Mouse (Mus musculus): ENCODE results near the gene Fgf22. TPM values are rescaled to one million over a fixed set of nuclear protein-coding genes. Genes with fewer than 3 reads are reported as not detected.
"Not testable (repeated sequence)": the region's sequence is repeated elsewhere in the genome, so short reads cannot be mapped to it uniquely, and the experiment has no call there.

Fgf22 gene
- polyA plus RNA-seq, 1 experiment from 2014 or later, result 3.4 TPM

DNA sequence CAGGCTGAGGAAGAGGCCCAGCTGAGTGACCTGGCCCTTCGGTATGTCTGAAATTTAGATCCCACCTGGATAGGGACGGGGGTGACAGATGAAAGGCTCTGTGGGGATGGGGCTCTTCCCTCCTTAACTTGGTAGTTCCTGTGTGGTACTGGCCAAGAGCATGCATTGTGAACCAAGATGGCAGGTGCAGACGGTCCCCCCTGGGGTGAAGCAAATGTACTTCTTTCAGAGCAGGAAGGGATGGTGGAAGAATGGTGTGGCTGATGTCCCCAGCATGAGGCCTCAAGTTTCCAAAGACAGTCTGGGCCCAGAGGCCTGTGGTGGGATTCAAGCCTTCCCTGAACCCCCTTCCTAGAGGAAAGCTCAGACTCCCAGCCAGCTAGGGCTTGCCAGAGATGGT lies 978 bp downstream of the Fgf22 start:
- H3K4me2 ChIP-seq, result 0 out of 2 replicates have a peak overlapping the region, but pooled peaks have one; percentile 86
- no peaks in the 10 kb centered on the region for H3K9me3 ChIP-seq (replicated peaks)
- H3K4me3 ChIP-seq (replicated peaks), result no peak overlapping the region
- no peak overlapping the region for H3K9ac ChIP-seq (replicated peaks)
- H3K27ac ChIP-seq (replicated peaks), result no peak overlapping the region
- H3K36me3 ChIP-seq, result peaks cover 46% of the 10 kb centered on the region
- WGBS, result 81% methylated on average over 3 of the region's 3 CpGs
- no peaks in the 10 kb centered on the region for H3K27me3 ChIP-seq (replicated peaks)
- ATAC-seq (ENCODE audit: low FRiP score), result no peak
- H3K4me1 ChIP-seq, result peaks cover 9% of the 10 kb centered on the region

DNA sequence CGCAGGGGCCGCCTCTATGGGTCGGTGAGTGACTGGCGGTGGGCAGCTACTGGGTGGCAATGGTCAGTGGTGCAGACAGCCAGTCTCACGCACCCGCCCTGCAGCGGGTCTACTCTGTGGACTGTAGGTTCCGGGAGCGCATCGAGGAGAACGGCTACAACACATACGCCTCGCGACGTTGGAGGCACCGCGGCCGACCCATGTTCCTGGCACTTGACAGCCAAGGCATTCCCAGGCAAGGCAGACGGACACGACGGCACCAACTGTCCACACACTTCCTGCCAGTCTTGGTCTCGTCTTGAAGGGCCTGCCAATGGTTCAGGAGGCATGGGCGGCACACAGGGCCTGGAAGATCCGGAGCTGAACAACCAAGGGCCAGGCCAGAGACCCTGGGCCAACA lies 1.8 kb downstream of the Fgf22 start:
- ATAC-seq (ENCODE audit: low FRiP score), result no peak
- Histone ChIP-seq H3K9ac (replicated peaks) (no peak overlapping the region), H3K27ac (replicated peaks) (no peak overlapping the region), H3K4me1 (peaks cover 9% of the 10 kb centered on the region), H3K36me3 (peaks cover 54% of the 10 kb centered on the region), H3K27me3 (replicated peaks) (no peaks in the 10 kb centered on the region), H3K4me2 (no peak overlapping the region), H3K9me3 (replicated peaks) (no peaks in the 10 kb centered on the region), H3K4me3 (replicated peaks) (no peak overlapping the region)
- 92% methylated on average over 24 of the region's 24 CpGs for WGBS

DNA sequence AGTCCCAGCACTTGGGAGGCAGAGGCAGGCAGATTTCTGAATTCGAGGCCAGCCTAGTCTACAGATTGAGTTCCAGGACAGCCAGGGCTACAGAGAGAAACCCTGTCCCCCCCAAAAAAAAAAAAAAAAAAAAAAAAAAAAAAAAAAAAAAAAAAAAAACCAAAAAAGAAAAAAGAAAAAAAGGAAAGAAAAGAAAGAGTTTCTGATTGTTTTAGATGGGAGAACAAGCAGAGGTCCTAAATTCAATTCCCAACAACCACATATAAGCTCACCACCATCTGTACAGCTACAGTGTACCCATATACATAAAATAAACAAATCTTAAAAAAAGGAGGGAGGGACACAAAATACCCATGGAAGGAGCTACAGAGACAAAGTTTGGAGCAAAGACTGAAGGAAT lies 4.8 kb downstream of the Fgf22 start:
- 84% methylated on average over 1 of the region's 1 CpGs for WGBS
- Histone ChIP-seq H3K36me3 (peaks cover 59% of the 10 kb centered on the region), H3K4me1 (peaks cover 26% of the 10 kb centered on the region)
- H3K4me2 ChIP-seq; H3K9ac ChIP-seq (replicated peaks); H3K27me3 ChIP-seq (replicated peaks); H3K4me3 ChIP-seq (replicated peaks); H3K27ac ChIP-seq (replicated peaks); H3K9me3 ChIP-seq (replicated peaks); ATAC-seq (ENCODE audit: low FRiP score): not testable (repeated sequence)

DNA sequence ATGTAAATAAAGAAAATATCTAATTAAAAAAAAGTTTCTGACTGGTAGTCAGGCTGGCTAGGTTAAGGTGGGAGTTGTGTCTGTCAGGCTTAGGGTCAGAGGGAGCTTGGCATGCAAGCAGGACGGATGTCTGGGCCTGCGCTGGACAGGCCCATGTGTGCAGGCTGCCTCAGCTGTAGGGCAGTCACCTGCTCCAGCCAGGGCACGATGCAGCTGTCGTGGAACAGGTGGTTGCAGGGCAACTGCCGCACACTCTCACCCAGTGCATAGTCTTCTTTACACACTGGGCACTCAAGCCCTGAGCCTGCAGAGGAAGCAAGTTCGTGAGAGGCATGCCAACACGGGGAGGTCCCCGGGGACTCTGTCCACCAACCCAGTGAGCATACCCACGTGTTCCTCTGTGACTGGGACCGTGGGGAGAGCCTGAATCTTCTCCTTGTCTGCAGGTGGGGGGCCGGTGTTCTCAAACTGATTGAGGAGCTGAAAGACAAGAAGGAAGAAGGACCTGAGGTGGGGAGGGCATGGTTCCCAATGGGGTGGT lies 5.8 kb downstream of the Fgf22 start:
- no peak for ATAC-seq (ENCODE audit: low FRiP score)
- WGBS, result 90% methylated on average over 11 of the region's 11 CpGs
- H3K36me3 ChIP-seq, result peaks cover 59% of the 10 kb centered on the region

DNA sequence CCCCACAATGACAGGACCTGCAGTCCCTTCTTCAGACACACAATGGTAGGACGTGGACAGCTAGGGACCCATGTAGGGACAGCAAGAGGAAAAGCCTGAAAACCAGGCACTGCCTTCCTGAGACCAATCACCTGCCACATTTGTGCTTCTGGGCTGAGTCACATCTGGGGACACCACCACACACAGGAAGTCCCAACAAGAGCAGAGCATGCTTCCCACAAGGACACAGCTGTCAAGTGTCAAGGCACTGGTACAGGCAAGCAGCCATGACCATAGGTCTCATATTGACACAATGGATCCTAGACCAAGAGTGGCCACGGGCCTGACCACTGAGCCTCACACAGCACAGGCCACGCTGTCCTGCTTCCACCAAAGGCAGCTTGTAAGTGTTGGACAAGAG lies 8.0 kb downstream of the Fgf22 start:
- no peak for ATAC-seq (ENCODE audit: low FRiP score)
- H3K9ac ChIP-seq (replicated peaks), result no peak overlapping the region

More for the DNA sequence above, 5.8 kb downstream of the Fgf22 start:
- Histone ChIP-seq H3K4me1 (peaks cover 28% of the 10 kb centered on the region), H3K4me2 (no peak overlapping the region), H3K27me3 (replicated peaks) (no peaks in the 10 kb centered on the region), H3K27ac (replicated peaks) (no peak overlapping the region), H3K4me3 (replicated peaks) (no peak overlapping the region), H3K9ac (replicated peaks) (no peak overlapping the region), H3K9me3 (replicated peaks) (no peaks in the 10 kb centered on the region)

DNA sequence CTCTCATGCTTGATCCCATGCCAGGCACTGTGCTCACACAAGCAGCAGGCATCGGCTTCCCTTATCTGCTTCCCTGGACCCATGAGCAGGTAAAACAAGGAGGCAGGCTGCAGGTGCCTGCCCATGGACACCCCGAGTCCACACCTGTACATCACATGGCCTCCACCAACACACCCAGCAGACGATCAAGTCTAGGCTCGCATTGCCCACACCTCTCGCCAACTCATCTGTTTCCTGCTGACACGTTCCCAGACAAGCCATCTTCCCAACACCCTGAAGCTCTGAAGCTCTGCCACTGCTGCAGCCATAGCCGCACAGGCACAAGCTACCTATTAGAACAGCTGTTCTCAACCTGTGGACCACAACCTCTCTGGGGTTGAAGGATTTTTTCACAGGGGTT lies 9.4 kb downstream of the Fgf22 start:
- 87% methylated on average over 7 of the region's 7 CpGs for WGBS
- ATAC-seq (ENCODE audit: low FRiP score), result no peak

More for the DNA sequence above, 8.0 kb downstream of the Fgf22 start:
- Histone ChIP-seq H3K27me3 (replicated peaks) (no peaks in the 10 kb centered on the region), H3K36me3 (peaks cover 40% of the 10 kb centered on the region), H3K4me2 (no peak overlapping the region), H3K9me3 (replicated peaks) (no peaks in the 10 kb centered on the region), H3K4me3 (replicated peaks) (no peak overlapping the region), H3K4me1 (peaks cover 38% of the 10 kb centered on the region), H3K27ac (replicated peaks) (no peak overlapping the region)
- WGBS, result 86% methylated on average over 3 of the region's 3 CpGs

DNA sequence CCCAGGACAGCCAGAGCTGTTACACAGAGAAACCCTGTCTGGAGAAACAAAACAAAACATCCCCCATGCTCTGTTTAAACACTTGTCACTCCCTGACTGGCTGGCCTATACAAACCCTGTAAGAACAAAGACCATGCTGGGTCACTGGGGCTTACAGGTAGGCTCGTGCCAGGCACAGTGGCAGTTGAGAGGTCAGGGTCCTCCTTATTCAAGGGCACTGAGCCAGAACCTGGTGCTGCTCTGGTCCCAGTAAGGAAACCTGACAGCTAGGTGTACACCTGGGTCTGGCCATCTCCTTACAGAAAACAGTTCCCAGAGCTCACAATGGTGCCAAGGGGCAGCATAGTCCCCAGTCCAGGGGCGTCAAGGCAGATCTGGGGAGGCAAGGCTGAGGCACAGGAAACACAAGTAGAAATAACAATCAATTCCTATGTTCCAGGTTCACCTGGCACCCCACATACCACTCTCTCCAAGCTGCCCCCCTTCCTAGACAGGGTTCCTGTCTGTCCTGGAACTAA lies 10.4 kb downstream of the Fgf22 start:
- H3K4me2 ChIP-seq, result peak overlapping the region; percentile 92
- H3K4me1 ChIP-seq, result peaks cover 46% of the 10 kb centered on the region
- 81% methylated on average over 2 of the region's 2 CpGs for WGBS
- H3K27ac ChIP-seq (replicated peaks), result no peak overlapping the region
- H3K36me3 ChIP-seq, result peaks cover 18% of the 10 kb centered on the region
- peak overlapping the region; percentile 81 for H3K4me3 ChIP-seq (replicated peaks)
- H3K27me3 ChIP-seq (replicated peaks), result no peaks in the 10 kb centered on the region
- no peak for ATAC-seq (ENCODE audit: low FRiP score)
- no peaks in the 10 kb centered on the region for H3K9me3 ChIP-seq (replicated peaks)
- H3K9ac ChIP-seq (replicated peaks), result peak overlapping the region; percentile 97

More for the DNA sequence above, 9.4 kb downstream of the Fgf22 start:
- Histone ChIP-seq H3K36me3 (peaks cover 27% of the 10 kb centered on the region), H3K9ac (replicated peaks) (no peak overlapping the region), H3K4me1 (peaks cover 46% of the 10 kb centered on the region), H3K4me3 (replicated peaks) (no peak overlapping the region), H3K9me3 (replicated peaks) (no peaks in the 10 kb centered on the region), H3K27ac (replicated peaks) (no peak overlapping the region), H3K27me3 (replicated peaks) (no peaks in the 10 kb centered on the region), H3K4me2 (no peak overlapping the region; the same call in 1 of the 2 replicates)

DNA sequence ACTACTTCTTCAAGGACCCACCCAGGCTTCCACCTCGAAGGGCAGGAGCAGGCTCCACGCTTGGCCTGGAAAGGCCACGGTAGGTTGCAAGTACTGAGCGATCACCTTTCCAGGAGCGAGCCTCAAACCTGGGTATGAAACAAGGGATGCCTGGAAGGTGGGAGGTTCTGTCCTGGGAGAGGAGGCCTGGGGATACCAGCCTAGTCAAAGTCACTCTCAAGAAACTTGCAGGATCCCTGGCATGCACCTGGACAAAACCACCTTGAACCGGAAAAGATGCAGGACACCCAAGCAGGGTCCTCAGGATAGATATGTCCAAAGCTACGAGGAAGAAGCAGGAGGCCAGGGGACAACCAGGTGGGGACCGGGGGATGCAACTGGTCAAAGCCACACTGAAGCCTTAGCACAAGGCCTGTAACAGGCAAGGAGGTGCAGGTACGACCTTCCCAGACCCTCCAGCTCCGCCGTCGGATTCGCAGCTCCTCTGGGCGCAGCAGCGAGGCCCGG lies 11.2 kb downstream of the Fgf22 start:
- 0 out of 2 replicates have a peak, but pooled peaks cover 4% of the 10 kb centered on the region for H3K27me3 ChIP-seq (replicated peaks)
- ATAC-seq (ENCODE audit: low FRiP score), result no peak; the same call in 1 of the 2 replicates
- peaks cover 11% of the 10 kb centered on the region for H3K36me3 ChIP-seq
- H3K4me1 ChIP-seq, result peaks cover 46% of the 10 kb centered on the region
- H3K27ac ChIP-seq (replicated peaks), result peak overlapping the region; percentile 93
- peak overlapping the region; percentile 97 for H3K9ac ChIP-seq (replicated peaks)
- 11% methylated on average over 16 of the region's 16 CpGs for WGBS
- H3K4me3 ChIP-seq (replicated peaks), result peak overlapping the region; percentile 81
- H3K4me2 ChIP-seq, result peak overlapping the region; percentile 92
- H3K9me3 ChIP-seq (replicated peaks), result no peaks in the 10 kb centered on the region

DNA sequence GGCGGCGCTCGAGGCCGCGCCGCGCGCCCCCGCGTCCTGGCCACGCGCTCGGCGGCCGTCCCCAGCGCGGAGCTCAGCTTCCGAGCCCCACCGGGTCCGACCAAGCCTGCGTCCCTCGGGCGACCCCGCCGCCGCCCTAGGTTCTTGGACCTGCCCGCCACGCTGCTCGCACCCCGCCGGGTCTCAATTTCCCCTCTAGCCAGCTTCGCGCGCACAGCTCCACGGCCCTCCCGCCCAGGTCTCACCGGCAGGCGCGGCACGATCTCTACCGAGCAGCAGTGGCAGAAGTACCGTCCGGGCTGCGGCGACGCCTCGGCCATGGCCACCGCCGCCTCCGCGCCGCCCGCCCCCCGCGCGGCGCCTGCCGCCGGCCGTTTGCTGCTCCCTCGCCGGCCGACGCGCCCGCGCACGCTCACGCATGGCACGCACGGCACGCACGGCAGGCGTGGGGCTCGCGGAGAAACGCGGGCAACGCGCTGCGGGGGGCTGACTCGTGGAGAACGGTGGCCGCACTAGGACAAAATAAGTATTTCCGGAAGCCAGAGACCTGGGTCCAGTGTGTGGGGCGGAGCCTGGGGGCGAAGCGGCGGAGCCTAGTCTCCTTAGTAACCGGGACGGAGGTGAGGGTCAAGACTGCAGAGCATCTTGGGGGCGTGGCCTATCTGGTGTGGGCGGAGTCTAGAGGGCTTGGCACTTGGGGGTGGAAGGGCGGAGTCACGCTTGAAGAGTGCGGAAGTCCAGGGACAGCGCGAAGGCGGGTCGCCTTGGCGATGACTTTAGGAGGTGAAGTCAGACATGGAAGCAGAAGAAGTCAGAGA lies 11.8 kb downstream of the Fgf22 start, which contains the start of gene Rnf126:
Gene Rnf126 (minus strand): TSS at position 445 of the 818 bp plus-strand sequence.
- ATAC-seq (ENCODE audit: low FRiP score), result peak; percentile 90
- peaks cover 4% of the 10 kb centered on the region for H3K36me3 ChIP-seq
- H3K27me3 ChIP-seq (replicated peaks), result 0 out of 2 replicates have a peak, but pooled peaks cover 4% of the 10 kb centered on the region
- WGBS, result under 1% methylated on average over 92 of the region's 101 CpGs
- H3K4me2 ChIP-seq, result peak within 1 kb of the TSS; percentile 92
- peak within 1 kb of the TSS; percentile 93 for H3K27ac ChIP-seq (replicated peaks)
- no peaks in the 10 kb centered on the region for H3K9me3 ChIP-seq (replicated peaks)
- peak within 1 kb of the TSS; percentile 81 for H3K4me3 ChIP-seq (replicated peaks)
- peaks cover 46% of the 10 kb centered on the region for H3K4me1 ChIP-seq
- peak within 1 kb of the TSS; percentile 97 for H3K9ac ChIP-seq (replicated peaks)

DNA sequence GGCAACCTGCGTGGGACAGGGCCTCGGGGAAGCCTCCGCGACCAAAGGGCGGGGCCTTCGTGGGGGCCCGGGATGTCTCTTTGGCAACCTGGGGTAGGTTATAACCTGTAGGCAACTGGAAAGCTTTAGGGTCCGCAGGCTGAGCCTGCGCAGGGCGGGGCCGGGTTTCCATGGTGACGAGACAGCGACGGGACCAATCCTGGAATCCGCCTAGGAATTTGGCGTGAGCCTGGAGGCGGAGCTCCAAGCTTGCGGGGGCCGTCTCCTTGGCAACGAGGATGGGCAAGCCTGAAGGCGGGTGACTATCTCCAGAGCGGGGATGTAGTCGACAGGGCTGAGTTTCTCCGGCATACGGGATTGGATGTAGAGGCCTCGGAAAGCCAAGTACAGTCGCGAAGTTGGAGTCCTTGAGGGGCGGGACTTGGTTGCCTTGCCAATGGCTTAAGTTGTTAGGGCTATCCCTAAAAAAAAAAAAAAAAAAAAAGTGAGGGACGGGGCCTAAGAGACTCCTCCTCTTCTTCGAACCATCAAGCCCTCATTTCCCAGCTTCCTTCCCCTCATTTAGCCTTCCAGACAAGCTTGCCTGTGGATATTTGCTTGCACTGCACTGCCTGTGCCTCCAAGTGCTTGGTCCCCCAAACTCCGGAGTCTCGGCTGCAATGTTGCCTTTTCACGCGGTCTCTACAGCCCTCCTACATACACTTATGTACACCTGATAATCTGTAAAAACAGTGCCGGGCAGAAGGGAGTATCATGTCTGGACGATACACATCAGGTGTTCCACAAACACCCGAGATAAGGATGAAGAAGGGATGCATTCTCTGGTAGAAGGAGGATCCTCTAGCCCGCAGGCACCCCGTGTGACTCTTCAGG lies 12.7 kb downstream of the Fgf22 start:
- Histone ChIP-seq H3K9me3 (replicated peaks) (no peaks in the 10 kb centered on the region), H3K4me2 (peak overlapping the region; percentile 92), H3K36me3 (no peaks in the 10 kb centered on the region), H3K4me1 (peaks cover 46% of the 10 kb centered on the region), H3K4me3 (replicated peaks) (peak overlapping the region; percentile 81), H3K27ac (replicated peaks) (peak overlapping the region; percentile 93), H3K9ac (replicated peaks) (peak overlapping the region; percentile 97), H3K27me3 (replicated peaks) (0 out of 2 replicates have a peak, but pooled peaks cover 4% of the 10 kb centered on the region)
- WGBS, result 12% methylated on average over 40 of the region's 40 CpGs
- ATAC-seq (ENCODE audit: low FRiP score), result peak; percentile 87

DNA sequence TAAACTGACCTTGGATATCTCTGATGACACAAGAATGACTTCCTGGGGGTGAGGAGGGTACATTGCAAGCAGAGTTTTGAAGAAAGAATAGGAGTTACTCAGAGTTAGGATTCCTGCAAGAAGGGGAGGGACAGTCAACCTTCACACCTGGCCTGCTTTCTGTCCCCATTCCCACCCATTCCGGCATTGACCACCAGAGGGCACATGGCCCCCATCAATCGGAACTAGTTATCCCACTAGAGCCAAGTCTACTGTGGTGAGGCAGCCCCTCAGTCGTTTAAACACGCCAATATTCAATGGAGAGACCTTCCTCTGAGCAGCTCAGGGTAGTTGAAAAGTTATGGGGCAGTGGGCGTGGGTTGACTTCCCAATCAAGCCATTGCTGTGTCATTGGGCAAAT lies 13.5 kb downstream of the Fgf22 start:
- no peak for ATAC-seq (ENCODE audit: low FRiP score)
- no peaks in the 10 kb centered on the region for H3K9me3 ChIP-seq (replicated peaks)
- peaks cover 41% of the 10 kb centered on the region for H3K4me1 ChIP-seq
- no peak overlapping the region for H3K27ac ChIP-seq (replicated peaks)
- 0 out of 2 replicates have a peak, but pooled peaks cover 4% of the 10 kb centered on the region for H3K27me3 ChIP-seq (replicated peaks)
- peak overlapping the region; percentile 92 for H3K4me2 ChIP-seq
- peak overlapping the region; percentile 21; the same call in 1 of the 2 replicates for H3K9ac ChIP-seq (replicated peaks)
- WGBS, result under 1% methylated on average over 5 of the region's 5 CpGs
- H3K4me3 ChIP-seq (replicated peaks), result 0 out of 2 replicates have a peak overlapping the region, but pooled peaks have one; percentile 81
- no peaks in the 10 kb centered on the region for H3K36me3 ChIP-seq

All from neural tube, embryonic 15.5 days (tissue).